Mouse (Mus musculus) kidney, adult 2 months (tissue): ENCODE data around the gene Eloa.

Experiments used
- CTCF ChIP-seq: fragments of 200-500 bp; conservative IDR thresholded peaks from 2 replicates; pipeline ENCODE4 v1.5.1; 2011; ENCODE audit warnings: low read depth, mild to moderate bottlenecking, control low read depth, low read length, moderate library complexity, mixed read lengths; ENCODE audit not compliant: insufficient read depth, insufficient read length
- POLR2A ChIP-seq: fragments of 200-500 bp; IDR thresholded peaks from one replicate; pipeline ENCODE4 v1.6.1; 2011; ENCODE audit warnings: low read depth, low read length, control low read depth

DNA sequence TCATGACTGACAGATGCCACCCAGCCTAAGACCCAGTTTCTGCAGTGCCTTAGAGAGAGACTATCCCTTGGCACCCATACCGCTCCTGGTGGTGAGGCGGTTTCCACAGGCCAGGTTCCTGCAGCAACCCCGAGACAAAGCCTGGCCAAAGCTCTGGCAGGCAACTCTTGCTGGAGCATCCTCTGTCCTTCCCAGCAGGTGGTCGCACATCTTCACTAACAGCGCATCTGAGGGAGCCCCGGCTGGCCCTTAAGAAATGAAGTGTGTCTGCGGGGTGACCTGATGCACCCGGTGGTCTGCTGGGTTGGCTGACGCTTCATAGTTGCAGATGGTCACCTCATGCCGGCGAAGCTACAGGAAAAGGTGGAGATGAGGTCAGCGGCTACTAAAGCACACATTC lies 45.4 kb downstream of the Eloa start:
- no peak for TF ChIP-seq CTCF
- TF ChIP-seq POLR2A = no peak
